Mouse (Mus musculus): ENCODE measurements around the gene Plekhj1.
A peak's percentile ranks its signal among the peaks of the same experiment; 100 is the strongest.
"Not testable (repeated sequence)": the region's sequence is repeated elsewhere in the genome, so short reads cannot be mapped to it uniquely, and the experiment has no call there.

Gene Plekhj1

DNA sequence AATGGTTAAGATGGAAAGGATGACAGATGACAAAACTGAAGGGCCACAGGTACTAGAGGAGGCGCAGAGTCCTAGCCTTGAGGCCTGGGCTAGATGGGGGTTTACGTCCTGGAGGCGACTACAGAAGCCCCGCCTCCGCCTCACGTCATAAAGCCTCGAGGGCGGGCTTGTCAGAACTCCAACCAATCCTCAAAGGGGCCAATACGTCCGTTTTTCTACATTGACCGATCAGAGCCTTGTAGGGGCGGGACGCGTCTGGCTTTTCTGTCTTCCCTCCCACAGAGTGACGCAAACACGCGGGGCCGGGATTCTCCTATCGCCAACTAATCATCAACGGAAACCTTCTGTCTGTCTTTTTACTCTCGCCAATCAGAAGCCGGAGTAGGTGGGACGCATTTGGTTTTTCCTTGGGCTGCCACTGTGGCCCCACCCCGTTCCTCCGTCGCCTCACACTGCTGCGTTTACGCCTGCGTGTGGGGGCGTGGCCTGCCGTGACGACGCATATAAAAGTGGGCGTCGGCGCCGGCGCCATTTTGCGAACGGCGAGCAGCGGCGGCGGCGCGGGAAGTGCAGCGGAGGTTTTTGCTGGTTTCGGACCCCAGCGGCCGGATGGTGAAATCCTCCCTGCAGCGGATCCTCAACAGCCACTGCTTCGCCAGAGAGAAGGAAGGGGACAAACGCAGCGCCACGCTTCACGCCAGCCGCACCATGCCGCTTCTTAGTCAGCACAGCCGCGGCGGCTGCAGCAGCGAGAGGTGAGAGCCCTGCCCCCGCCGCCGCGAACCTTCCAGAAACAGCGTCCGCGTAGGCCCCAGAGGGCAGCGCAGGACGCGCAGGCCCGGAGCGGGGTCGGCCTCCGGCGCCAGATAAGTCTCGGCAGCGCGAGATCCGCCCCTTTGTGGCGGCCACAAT is 28.0 kb upstream of the Plekhj1 start, which contains the start of gene Oaz1:
TSS of gene Oaz1 (plus strand) at position 506 of the 912 bp plus-strand sequence.
- peak; percentile 95 for ATAC-seq (ENCODE audit: low TSS enrichment)

DNA sequence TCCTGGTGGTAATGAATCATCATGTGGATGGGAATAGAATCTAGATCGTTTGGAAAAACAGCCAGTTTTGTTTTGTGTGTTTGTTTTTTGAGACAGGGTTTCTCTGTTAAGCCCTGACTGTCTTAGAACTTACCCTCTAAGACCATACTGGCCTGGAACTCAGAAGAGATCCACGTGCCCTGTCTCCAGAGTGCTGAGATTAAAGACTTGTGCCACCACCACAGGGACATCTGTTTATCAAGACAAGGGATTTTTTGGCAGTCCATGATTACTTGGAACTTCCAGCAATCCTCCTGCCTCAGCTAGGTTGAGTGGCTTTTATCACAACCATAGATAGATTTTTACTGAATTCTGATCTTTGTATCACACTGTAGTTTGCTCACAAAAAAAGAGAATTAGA is 26.4 kb upstream of the Plekhj1 start:
- no peak for ATAC-seq (ENCODE audit: low TSS enrichment)

GRCm38 (mm10) chr10:80823847-80824643 is 25.6 kb upstream of the Plekhj1 start:
- no peak for ATAC-seq (ENCODE audit: low TSS enrichment)

GRCm38 (mm10) chr10:80823316-80823715 is 24.9 kb upstream of the Plekhj1 start:
- no peak for ATAC-seq (ENCODE audit: low TSS enrichment)

DNA sequence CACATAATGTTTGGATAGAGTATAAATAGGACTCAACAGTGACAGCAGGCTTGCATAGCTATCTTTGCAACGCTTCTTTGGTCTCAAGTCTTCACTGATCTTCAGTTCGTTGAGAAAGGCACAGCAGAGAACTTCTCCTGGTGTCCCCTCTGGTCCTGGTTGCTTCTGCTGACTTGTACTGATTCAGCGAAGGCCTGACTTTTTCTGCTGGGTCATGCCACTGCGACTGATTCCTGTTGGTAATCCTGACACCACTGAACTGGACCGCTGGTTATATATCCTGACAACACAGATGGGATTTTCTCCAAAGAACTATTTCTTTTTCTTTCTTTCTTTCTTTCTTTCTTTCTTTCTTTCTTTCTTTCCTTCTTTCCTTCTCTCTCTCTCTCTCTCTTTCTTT is 24.1 kb upstream of the Plekhj1 start:
- ATAC-seq (ENCODE audit: low TSS enrichment) = no peak

- ATAC-seq (ENCODE audit: low TSS enrichment) = no peak
These were observed 23.6 kb upstream of the Plekhj1 start for GRCm38 (mm10) chr10:80821991-80822390.

- no peak for ATAC-seq (ENCODE audit: low TSS enrichment)
These were observed 21.0 kb upstream of the Plekhj1 start for GRCm38 (mm10) chr10:80819406-80819805.

DNA sequence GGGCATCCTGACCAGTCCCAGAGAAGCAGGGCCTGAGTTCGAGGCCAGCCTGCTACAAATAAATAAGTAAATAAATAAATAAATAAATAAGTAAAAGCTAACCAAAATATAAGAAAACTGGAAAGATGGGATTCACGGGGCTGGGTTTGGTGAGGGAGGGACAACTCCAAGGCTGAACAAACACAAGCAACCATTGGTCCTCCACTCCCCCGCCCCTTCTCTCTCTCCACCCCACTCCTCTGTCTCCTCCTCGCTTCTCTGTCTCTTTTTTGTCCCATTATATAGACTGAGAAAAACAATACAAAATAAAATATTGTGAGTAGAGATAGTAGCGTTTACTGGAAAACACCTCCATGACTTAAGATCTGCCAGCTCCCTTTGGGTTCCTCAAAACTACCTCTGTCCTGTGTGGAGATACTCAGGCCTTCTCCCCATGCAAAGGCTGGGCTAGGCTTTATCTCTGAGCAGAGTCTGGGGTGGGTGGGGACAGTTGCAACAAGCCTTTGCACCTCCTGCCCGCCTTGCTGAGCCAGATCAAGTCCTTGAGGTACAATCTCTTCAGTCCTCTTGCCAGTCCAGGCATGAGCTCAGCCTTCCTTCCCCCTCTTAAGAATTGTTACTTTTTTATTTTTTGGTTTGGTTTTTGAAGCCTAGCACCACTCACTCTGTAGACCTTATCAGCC is 20.3 kb upstream of the Plekhj1 start:
- ATAC-seq (ENCODE audit: low TSS enrichment) = no peak

DNA sequence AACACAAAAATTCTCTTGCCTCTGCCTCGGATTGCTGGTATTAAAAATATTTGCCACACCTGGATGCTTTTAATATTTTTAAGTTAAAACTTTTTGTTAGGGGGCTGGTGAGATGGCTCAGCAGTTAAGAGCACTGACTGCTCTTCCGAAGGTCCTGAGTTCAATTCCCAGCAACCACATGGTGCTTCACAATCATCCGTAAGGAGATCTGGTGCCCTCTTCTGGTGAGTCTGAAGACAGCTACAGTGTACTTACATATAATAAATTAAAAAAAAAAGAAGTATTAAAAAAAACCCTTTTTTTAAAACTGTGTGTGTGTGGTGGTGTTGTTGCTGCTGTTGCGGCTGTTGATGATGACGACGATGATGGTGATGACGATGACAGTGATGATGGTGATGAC is 19.5 kb upstream of the Plekhj1 start:
- not testable (repeated sequence) for ATAC-seq (ENCODE audit: low TSS enrichment)

DNA sequence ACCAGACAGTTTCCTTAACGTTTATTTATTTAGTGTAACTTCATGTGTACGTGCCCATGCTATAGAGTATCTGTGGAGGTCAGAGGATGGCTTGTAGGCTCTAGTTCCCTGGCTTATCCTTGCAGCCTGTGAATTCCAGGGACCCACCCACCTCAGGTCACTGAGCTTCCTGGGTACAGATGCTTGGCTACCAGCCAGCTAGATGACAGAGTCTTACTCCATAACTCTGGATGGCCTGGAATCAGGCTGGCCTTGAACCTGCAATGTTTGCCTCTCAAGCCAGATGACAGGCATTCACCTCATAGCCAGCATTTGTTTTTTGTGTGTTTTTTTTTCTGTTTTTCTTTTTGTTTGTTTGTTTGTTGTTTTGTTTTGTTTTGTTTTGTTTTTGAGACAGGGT is 18.7 kb upstream of the Plekhj1 start:
- no peak for ATAC-seq (ENCODE audit: low TSS enrichment)

DNA sequence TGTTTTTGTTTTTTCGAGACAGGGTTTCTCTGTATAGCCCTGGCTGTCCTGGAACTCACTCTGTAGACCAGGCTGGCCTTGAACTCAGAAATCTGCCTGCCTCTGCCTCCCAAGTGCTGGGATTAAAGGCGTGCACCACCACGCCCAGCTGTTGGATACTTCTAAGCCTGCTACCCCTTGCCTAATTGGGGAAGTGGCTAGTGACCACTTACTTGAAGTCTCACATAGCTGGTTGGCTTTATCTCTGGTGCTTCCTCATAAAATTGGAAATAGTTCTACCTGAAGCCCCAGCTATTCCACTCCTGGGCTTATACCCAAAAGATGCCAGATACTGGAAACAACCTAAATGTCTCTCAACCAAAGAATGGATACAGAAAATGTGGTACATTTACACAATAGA is 17.9 kb upstream of the Plekhj1 start:
- not testable (repeated sequence) for ATAC-seq (ENCODE audit: low TSS enrichment)

DNA sequence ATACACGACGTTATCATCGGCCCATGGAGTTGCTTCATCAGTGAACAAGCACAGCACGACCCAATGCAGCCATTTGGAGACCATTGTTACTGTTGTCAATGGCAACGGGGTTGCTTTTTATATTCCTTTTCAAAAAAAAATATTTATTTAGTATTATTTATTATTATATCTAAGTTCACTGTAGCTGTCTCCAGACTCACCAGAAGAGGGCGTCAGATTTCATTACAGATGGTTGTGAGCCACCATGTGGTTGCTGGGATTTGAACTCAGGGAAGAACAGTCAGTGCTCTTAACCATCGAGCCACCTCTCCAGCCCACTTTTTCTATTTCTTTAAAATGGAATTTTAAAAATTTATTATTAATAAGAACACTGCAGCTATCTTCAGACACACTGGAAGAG is 16.4 kb upstream of the Plekhj1 start:
- ATAC-seq (ENCODE audit: low TSS enrichment) = no peak

GRCm38 (mm10) chr10:80813366-80813765 is 14.9 kb upstream of the Plekhj1 start, which contains the start of gene Jsrp1:
Jsrp1 (minus strand) TSS chr10:80813498.
- no peak for ATAC-seq (ENCODE audit: low TSS enrichment)

DNA sequence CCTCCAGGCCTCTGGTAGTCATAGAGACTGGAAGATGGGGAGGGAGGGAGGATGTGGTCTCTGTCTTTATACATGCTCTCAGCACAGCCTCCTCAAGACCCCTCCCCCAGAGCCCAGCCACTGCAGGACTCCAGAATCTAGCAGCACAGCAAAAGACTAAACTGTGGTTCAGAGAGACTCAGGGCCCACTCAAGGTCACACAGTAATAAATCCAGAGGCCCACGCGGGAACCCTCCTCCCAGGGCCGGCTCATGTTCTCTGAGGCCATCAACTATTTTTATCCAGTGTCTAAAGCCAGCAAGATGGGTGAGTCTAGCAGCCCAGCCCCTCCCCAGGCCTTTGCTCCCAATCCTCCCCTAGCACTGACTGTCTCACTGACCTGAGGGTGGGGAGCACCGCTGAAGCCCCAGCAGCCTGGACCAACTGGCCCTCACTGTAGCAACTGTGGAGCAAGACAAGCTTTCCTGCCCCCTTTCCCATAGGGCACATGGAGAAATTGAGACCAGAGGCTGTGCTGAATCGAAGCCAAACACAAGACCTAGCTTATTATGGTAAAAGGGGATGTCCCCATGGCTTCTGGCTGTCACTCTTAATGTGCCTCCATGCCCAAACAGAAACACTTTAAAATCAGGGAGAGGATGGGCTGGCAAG is 14.1 kb upstream of the Plekhj1 start:
- no peak for ATAC-seq (ENCODE audit: low TSS enrichment)

DNA sequence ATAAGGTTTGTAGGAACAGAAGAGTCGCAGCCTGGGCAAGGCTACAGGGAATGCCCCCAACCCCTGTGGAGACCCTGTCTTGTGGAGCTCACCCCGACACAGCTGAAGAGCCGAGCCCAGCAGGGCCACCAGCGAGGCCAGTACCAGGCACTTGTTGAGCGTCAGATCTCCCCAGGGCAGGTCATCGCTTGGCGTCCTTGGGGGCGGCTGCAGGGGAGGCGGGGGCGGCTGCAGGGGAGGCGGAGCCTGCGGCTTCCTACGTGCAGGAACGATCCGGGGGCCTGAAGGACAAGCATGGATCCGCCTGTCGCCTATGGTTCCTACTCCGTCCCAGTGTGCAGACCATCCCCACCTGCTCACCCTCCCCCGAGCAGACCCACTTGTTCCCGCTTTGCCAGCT is 11.7 kb upstream of the Plekhj1 start:
- no peak for ATAC-seq (ENCODE audit: low TSS enrichment)

GRCm38 (mm10) chr10:80808985-80809632 is 10.7 kb upstream of the Plekhj1 start:
- peak; percentile 34; the same call in 1 of the 2 replicates for ATAC-seq (ENCODE audit: low TSS enrichment)

- ATAC-seq (ENCODE audit: low TSS enrichment) = no peak
These were observed 9.9 kb upstream of the Plekhj1 start for GRCm38 (mm10) chr10:80808099-80808984.

- ATAC-seq (ENCODE audit: low TSS enrichment) = peak; percentile 70
These were observed 8.7 kb upstream of the Plekhj1 start for GRCm38 (mm10) chr10:80807057-80807627.

DNA sequence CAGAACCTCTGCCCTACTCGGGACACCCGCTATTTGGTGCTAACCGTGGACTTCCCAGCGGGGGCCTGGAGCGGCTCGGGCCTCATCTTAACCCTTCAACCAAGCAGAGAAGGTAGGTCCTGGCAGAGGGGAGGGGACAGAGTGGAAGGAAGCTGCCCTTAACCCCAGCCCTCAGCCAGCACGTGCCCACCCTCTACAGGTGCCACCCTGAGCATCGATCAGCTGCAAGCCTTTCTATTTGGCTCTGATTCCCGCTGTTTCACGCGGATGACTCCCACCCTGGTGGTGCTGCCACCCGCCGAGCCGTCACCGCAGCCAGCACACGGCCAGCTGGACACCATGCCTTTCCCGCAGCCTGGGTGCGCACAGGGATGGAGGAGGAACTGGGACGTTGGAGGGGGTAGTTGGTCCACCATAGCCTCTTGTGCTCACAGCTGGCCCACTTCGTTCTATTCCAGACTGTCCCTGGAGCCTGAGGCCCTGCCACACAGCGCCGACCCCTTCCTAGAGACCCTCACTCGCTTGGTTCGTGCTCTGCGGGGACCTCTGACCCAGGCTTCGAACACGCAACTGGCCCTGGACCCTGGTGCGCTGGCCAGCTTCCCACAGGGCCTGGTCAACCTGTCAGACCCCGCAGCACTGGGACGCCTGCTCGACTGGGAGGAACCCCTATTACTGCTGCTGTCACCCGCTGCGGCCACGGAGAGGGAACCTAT is 8.1 kb upstream of the Plekhj1 start:
- peak; percentile 10; the same call in 1 of the 2 replicates for ATAC-seq (ENCODE audit: low TSS enrichment)
